Mouse (Mus musculus) liver, postnatal 0 days (tissue): ENCODE measurements around the gene Slc34a3. TPM values are rescaled to one million over a fixed set of nuclear protein-coding genes. Genes with fewer than 3 reads are reported as not detected.

Source experiments
- ATAC-seq: fragments of 200-750 bp; cut with Nextera tagmentation; 2 replicates; pipeline ENCODE4 v1.8.0; 2017; ENCODE audit warnings: mild to moderate bottlenecking, moderate library complexity
- DNase-seq: peaks from one replicate; pipeline ENCODE4 v3.0.0-alpha.2; 2016
- H3K27ac ChIP-seq: fragments of 300-500 bp; sonication (generic); 2 replicates; pipeline ENCODE4 v1.5.1; 2014; ENCODE audit warnings: antibody characterized with exemption, moderate library complexity, mild to moderate bottlenecking, low read depth
- H3K27me3 ChIP-seq: fragments of 300-500 bp; sonication (generic); 2 replicates; pipeline ENCODE4 v1.6.1; 2014; ENCODE audit warnings: low read length, control low read depth, mixed read lengths; ENCODE audit not compliant: insufficient read depth
- H3K36me3 ChIP-seq: fragments of 300-500 bp; sonication (generic); replicated peaks from 2 replicates; pipeline ENCODE4 v1.6.1; 2014; ENCODE audit warnings: mild to moderate bottlenecking, control low read depth, low read length, moderate library complexity, mixed read lengths; ENCODE audit not compliant: insufficient read depth
- H3K4me1 ChIP-seq: fragments of 300-500 bp; sonication (generic); 2 replicates; pipeline ENCODE4 v1.6.1; 2014; ENCODE audit warnings: antibody characterized with exemption, mild to moderate bottlenecking, control low read depth; ENCODE audit not compliant: insufficient read depth
- H3K4me2 ChIP-seq: fragments of 300-500 bp; sonication (generic); 2 replicates; pipeline ENCODE4 v1.6.1; 2014; ENCODE audit warnings: low read depth, mild to moderate bottlenecking, low read length, moderate library complexity, mixed read lengths
- H3K4me3 ChIP-seq: fragments of 300-500 bp; sonication (generic); 2 replicates; pipeline ENCODE4 v1.5.1; 2014; ENCODE audit warnings: low read depth, low read length
- H3K9ac ChIP-seq: fragments of 300-500 bp; sonication (generic); replicated peaks from 2 replicates; pipeline ENCODE4 v1.6.1; 2014; ENCODE audit warnings: mild to moderate bottlenecking, moderate library complexity
- H3K9me3 ChIP-seq: fragments of 300-500 bp; sonication (generic); 2 replicates; pipeline ENCODE4 v1.6.1; 2016; ENCODE audit warnings: mild to moderate bottlenecking, control low read depth, low read length, mixed read lengths
- CTCF ChIP-seq: sonication (generic); IDR thresholded peaks from 2 replicates; pipeline ENCODE4 v1.5.1; 2016; ENCODE audit warnings: antibody characterized with exemption, low read depth
- EP300 ChIP-seq: IDR thresholded peaks from 2 replicates; pipeline ENCODE4 v1.6.1; 2016; ENCODE audit warnings: antibody characterized with exemption, low read depth, mild to moderate bottlenecking
- WGBS: fragments of 180-500 bp; shearing (Covaris S2); extraction: QIAGEN DNeasy Blood & Tissue Kit; methylation state at CpG from one replicate; pipeline ENCODE4 v1.1.7; 2014; ENCODE audit not compliant: insufficient replicate concordance; 5-methylcytosine and 5-hydroxymethylcytosine counted together
- polyA plus RNA-seq: library from polyadenylated mRNA; unstranded; fragments of >200 nt; fragmentation: Nextera tagmentation; extraction: Ambion mirVana; gene quantifications from 2 replicates; pipeline ENCODE4 v1.2.1, GENCODE M21; 2015

The Slc34a3 gene
- polyA plus RNA-seq, 1 experiment from 2014 or later: not detected

DNA sequence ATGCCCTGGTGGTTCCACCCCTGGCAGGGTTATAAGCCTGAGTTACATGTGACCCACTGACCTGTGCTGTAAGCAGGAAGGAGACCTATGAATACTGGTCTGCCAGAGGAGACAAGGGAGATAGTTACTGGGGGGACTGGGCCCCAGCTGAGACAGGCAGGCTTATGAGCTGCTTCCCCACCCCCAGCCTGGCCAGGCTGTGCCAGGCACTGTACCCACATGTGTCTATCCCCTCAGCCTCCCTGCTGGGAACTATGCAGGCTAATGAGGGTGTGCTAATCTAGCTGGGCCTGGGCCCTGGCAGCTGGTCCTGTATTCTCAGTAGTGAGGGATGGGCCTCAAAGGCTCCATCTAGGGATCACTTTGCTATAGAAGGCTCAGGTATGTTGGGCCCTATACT, 33.1 kb upstream of the Slc34a3 start:
- Histone ChIP-seq H3K27me3 (no peaks in the 10 kb centered on the region), H3K4me2 (peak overlapping the region; percentile 93), H3K4me3 (no peak overlapping the region), H3K9me3 (no peaks in the 10 kb centered on the region), H3K9ac (peak overlapping the region; percentile 45), H3K27ac (peak overlapping the region; percentile 84), H3K4me1 (peaks cover 62% of the 10 kb centered on the region), H3K36me3 (peaks cover 19% of the 10 kb centered on the region)
- DNase-seq (no peak), ATAC-seq (no peak)
- TF ChIP-seq EP300 (no peak), CTCF (no peak)

- peak overlapping the region; percentile 93 for H3K4me2 ChIP-seq
- H3K36me3 ChIP-seq: peaks cover 19% of the 10 kb centered on the region
- peak overlapping the region; percentile 21; the same call in 1 of the 2 replicates for H3K4me3 ChIP-seq
- H3K9ac ChIP-seq: peak overlapping the region; percentile 63
- no peaks in the 10 kb centered on the region for H3K9me3 ChIP-seq
- TF ChIP-seq EP300 (no peak), CTCF (no peak)
- 34% methylated on average over 2 of the region's 2 CpGs for WGBS
- DNase-seq (peak; percentile 86), ATAC-seq (peak; percentile 34)
- peaks cover 65% of the 10 kb centered on the region for H3K4me1 ChIP-seq
- no peaks in the 10 kb centered on the region for H3K27me3 ChIP-seq
- peak overlapping the region; percentile 84 for H3K27ac ChIP-seq
These were observed 32.6 kb upstream of the Slc34a3 start for GRCm38 (mm10) chr2:25266720-25267119.

- H3K9me3 ChIP-seq: no peaks in the 10 kb centered on the region
- ATAC-seq (peak; percentile 13), DNase-seq (no peak)
- peak overlapping the region; percentile 21 for H3K4me3 ChIP-seq
- peak overlapping the region; percentile 93 for H3K4me2 ChIP-seq
- no peaks in the 10 kb centered on the region for H3K27me3 ChIP-seq
- TF ChIP-seq CTCF (no peak), EP300 (no peak)
- H3K27ac ChIP-seq: peak overlapping the region; percentile 84
- peaks cover 60% of the 10 kb centered on the region for H3K4me1 ChIP-seq
- H3K36me3 ChIP-seq: peaks cover 19% of the 10 kb centered on the region
- WGBS: 46% methylated on average over 6 of the region's 6 CpGs
- peak overlapping the region; percentile 63 for H3K9ac ChIP-seq
These were observed 31.9 kb upstream of the Slc34a3 start for GRCm38 (mm10) chr2:25265897-25266656.

GRCm38 (mm10) chr2:25264851-25265250, 30.7 kb upstream of the Slc34a3 start:
- Histone ChIP-seq H3K9me3 (no peaks in the 10 kb centered on the region), H3K4me1 (peaks cover 57% of the 10 kb centered on the region), H3K4me3 (peak overlapping the region; percentile 13; the same call in 1 of the 2 replicates), H3K4me2 (peak overlapping the region; percentile 93), H3K9ac (0 out of 2 replicates have a peak overlapping the region, but pooled peaks have one; percentile 38), H3K27me3 (no peaks in the 10 kb centered on the region), H3K36me3 (peaks cover 12% of the 10 kb centered on the region), H3K27ac (peak overlapping the region; percentile 12; the same call in 1 of the 2 replicates)
- WGBS: 71% methylated on average over 3 of the region's 3 CpGs
- TF ChIP-seq CTCF (no peak), EP300 (no peak)
- DNase-seq (no peak), ATAC-seq (no peak)

- H3K4me1 ChIP-seq: peaks cover 57% of the 10 kb centered on the region
- peak overlapping the region; percentile 21; the same call in 1 of the 2 replicates for H3K9ac ChIP-seq
- no peak overlapping the region for H3K27ac ChIP-seq
- H3K9me3 ChIP-seq: no peaks in the 10 kb centered on the region
- TF ChIP-seq CTCF (no peak), EP300 (no peak)
- H3K36me3 ChIP-seq: peaks cover 7% of the 10 kb centered on the region
- H3K27me3 ChIP-seq: no peaks in the 10 kb centered on the region
- 0 out of 2 replicates have a peak overlapping the region, but pooled peaks have one; percentile 13 for H3K4me3 ChIP-seq
- no peak for DNase-seq
- H3K4me2 ChIP-seq: peak overlapping the region; percentile 93
- ATAC-seq: no peak
- 74% methylated on average over 5 of the region's 5 CpGs for WGBS
These were observed 30.1 kb upstream of the Slc34a3 start for GRCm38 (mm10) chr2:25264286-25264660.

- H3K4me1 ChIP-seq: peaks cover 57% of the 10 kb centered on the region
- no peak for TF ChIP-seq EP300
- no peak for TF ChIP-seq CTCF
- no peak for ATAC-seq
These were observed 29.6 kb upstream of the Slc34a3 start for GRCm38 (mm10) chr2:25263623-25264285.

More at GRCm38 (mm10) chr2:25263623-25264285, 29.6 kb upstream of the Slc34a3 start:
- no peak for DNase-seq
- H3K27me3 ChIP-seq: no peaks in the 10 kb centered on the region
- H3K27ac ChIP-seq: 0 out of 2 replicates have a peak overlapping the region, but pooled peaks have one; percentile 0
- 34% methylated on average over 11 of the region's 12 CpGs for WGBS
- peak overlapping the region; percentile 93 for H3K4me2 ChIP-seq
- no peaks in the 10 kb centered on the region for H3K9me3 ChIP-seq
- peak overlapping the region; percentile 74 for H3K9ac ChIP-seq
- H3K36me3 ChIP-seq: 0 out of 2 replicates have a peak, but pooled peaks cover 2% of the 10 kb centered on the region
- peak overlapping the region; percentile 86 for H3K4me3 ChIP-seq
